Mouse (Mus musculus): ENCODE measurements at regions not wholly inside any gene's neighbourhood (a gene's known extent, or its start where the extent isn't known, plus 50 kb on each side); places are given as distances from the start of the nearest gene placed in this dataset.

DNA sequence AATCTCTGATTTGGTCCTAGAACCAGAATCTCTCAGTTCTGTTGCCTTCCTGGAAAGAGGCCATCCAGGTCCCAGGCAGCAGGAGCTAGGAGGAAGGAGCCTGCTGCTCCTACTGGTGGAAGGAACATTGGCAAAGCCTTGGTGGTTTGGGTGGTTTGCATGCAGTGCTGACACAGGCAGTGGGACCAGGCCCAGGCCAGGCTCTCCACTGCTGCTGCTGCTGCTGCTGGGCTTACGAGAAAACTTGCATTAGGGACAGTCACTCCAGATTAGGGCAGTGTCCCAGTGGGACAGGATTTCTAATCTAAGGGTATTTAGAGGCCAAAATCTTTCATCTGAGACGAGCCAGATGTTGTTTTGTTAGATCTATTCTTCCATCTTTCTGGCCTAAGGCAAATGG, 172.1 kb upstream of the Bmper start:
- 59% methylated on average over 2 of the region's 2 CpGs for WGBS

DNA sequence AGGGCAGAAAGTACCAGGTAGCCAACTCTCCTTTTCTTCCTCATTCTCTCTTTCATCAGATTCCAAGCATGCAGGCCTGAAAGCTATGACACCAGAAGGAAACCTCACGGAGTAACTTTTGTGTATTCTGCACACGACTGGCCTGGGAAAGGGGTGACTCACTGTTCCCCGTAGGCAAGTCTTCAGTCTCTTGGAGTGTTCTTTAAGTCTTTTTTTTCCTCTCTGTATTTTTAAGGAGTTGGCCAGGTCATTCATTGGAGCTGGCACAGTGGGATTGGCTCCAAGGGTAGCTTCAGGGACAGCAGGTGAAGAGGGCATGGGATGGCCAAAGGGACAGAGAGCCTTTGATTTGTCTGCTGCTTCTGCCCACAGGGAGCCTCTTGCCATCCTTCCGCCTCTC, 163.3 kb upstream of the Bmper start:
- WGBS: 83% methylated on average over 4 of the region's 4 CpGs
- no peak for DNase-seq (ENCODE audit: low spot score)

More for the DNA sequence above, 172.1 kb upstream of the Bmper start:
- Histone ChIP-seq H3K4me3 (ENCODE audit: low read depth, low read length) (no peak overlapping the region), H3K27ac (ENCODE audit: low read depth, low read length) (no peak overlapping the region), H3K27me3 (replicated peaks; ENCODE audit: control insufficient read depth, insufficient read depth, low read length) (no peaks in the 10 kb centered on the region), H3K36me3 (ENCODE audit: control insufficient read depth, insufficient read depth, low read length) (no peaks in the 10 kb centered on the region), H3K4me1 (ENCODE audit: control insufficient read depth, insufficient read depth, low read length) (no peaks in the 10 kb centered on the region), H3K4me2 (ENCODE audit: low read length) (no peak overlapping the region), H3K9ac (ENCODE audit: low read length) (no peak overlapping the region), H3K9me3 (replicated peaks; ENCODE audit: control insufficient read depth, low read length) (no peaks in the 10 kb centered on the region)
- no peak for ATAC-seq
- DNase-seq (ENCODE audit: low spot score): no peak

DNA sequence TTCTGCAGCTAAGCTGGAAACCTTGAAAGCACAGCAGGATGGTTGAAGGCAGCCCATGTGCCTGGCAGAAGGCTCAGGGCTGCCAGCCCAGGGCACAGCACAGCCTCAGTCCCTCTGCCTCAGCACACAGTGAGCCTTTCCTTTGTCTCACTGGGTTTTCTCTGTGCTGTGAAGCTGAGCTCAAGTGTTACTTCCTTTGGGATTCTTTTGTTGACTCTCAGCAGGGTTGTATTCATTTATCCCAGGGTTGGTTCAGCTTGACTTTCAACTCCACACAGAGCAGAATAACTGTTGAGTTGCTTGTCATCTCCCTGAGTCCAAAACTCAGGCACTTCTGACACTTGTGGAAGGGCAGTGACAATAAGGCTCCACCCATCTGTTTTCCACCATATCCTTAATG, 162.3 kb upstream of the Bmper start:
- DNase-seq (ENCODE audit: low spot score): no peak
- no peak overlapping the region for H3K4me3 ChIP-seq (ENCODE audit: low read depth, low read length)
- no peak for ATAC-seq
- no peaks in the 10 kb centered on the region for H3K9me3 ChIP-seq (replicated peaks; ENCODE audit: control insufficient read depth, low read length)
- no peaks in the 10 kb centered on the region for H3K36me3 ChIP-seq (ENCODE audit: control insufficient read depth, insufficient read depth, low read length)
- H3K4me2 ChIP-seq (ENCODE audit: low read length): no peak overlapping the region
- no peak overlapping the region for H3K9ac ChIP-seq (ENCODE audit: low read length)
- no peaks in the 10 kb centered on the region for H3K27me3 ChIP-seq (replicated peaks; ENCODE audit: control insufficient read depth, insufficient read depth, low read length)
- H3K27ac ChIP-seq (ENCODE audit: low read depth, low read length): no peak overlapping the region
- peaks cover 29% of the 10 kb centered on the region for H3K4me1 ChIP-seq (ENCODE audit: control insufficient read depth, insufficient read depth, low read length)

More for the DNA sequence above, 163.3 kb upstream of the Bmper start:
- Histone ChIP-seq H3K4me2 (ENCODE audit: low read length) (no peak overlapping the region), H3K27me3 (replicated peaks; ENCODE audit: control insufficient read depth, insufficient read depth, low read length) (no peaks in the 10 kb centered on the region), H3K27ac (ENCODE audit: low read depth, low read length) (no peak overlapping the region), H3K4me1 (ENCODE audit: control insufficient read depth, insufficient read depth, low read length) (peaks cover 28% of the 10 kb centered on the region), H3K4me3 (ENCODE audit: low read depth, low read length) (no peak overlapping the region), H3K9ac (ENCODE audit: low read length) (no peak overlapping the region), H3K36me3 (ENCODE audit: control insufficient read depth, insufficient read depth, low read length) (no peaks in the 10 kb centered on the region), H3K9me3 (replicated peaks; ENCODE audit: control insufficient read depth, low read length) (no peaks in the 10 kb centered on the region)
- ATAC-seq: no peak

DNA sequence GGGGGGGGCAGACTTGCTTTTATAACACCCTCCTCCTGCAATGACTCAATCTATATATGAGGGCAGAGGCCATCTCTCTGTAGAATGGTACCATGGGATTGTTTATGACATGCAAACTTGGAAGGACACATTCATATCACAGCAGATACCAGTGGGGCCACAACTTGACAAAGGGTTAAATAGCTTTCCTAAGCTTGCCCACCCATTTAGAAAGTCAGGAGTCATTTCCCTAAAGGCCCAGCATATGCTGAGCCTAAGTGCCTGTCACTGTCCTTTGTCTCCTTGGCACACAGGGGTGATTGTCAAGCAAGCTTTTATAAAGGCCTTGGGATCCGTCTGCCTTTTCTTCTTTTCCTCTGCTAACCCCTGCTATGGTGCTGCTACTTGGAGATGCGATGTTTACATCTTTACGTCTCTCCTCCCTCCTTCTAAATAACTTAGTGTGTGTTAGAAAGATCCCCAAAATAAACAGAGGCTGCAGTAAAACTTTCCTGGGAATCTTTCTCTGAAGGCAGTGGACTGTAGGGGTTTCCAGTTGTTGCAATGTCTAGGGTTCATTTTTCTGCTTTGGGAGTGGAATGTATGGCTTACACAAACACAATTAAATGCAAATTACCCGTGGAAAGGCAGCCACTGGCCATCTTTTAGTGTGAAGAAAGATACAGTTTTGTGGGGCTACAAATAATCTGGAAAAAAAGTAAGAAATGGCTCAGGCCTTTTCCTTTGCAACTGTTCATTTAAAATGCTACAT, 161.5 kb upstream of the Bmper start:
- ATAC-seq: no peak
- Histone ChIP-seq H3K27ac (ENCODE audit: low read depth, low read length) (peak overlapping the region; percentile 15; the same call in 1 of the 2 replicates), H3K36me3 (ENCODE audit: control insufficient read depth, insufficient read depth, low read length) (no peaks in the 10 kb centered on the region), H3K9ac (ENCODE audit: low read length) (no peak overlapping the region), H3K4me3 (ENCODE audit: low read depth, low read length) (no peak overlapping the region), H3K27me3 (replicated peaks; ENCODE audit: control insufficient read depth, insufficient read depth, low read length) (no peaks in the 10 kb centered on the region), H3K4me1 (ENCODE audit: control insufficient read depth, insufficient read depth, low read length) (peaks cover 30% of the 10 kb centered on the region), H3K9me3 (replicated peaks; ENCODE audit: control insufficient read depth, low read length) (no peaks in the 10 kb centered on the region), H3K4me2 (ENCODE audit: low read length) (no peak overlapping the region)
- DNase-seq (ENCODE audit: low spot score): no peak
- 12% methylated on average over 4 of the region's 4 CpGs for WGBS

DNA sequence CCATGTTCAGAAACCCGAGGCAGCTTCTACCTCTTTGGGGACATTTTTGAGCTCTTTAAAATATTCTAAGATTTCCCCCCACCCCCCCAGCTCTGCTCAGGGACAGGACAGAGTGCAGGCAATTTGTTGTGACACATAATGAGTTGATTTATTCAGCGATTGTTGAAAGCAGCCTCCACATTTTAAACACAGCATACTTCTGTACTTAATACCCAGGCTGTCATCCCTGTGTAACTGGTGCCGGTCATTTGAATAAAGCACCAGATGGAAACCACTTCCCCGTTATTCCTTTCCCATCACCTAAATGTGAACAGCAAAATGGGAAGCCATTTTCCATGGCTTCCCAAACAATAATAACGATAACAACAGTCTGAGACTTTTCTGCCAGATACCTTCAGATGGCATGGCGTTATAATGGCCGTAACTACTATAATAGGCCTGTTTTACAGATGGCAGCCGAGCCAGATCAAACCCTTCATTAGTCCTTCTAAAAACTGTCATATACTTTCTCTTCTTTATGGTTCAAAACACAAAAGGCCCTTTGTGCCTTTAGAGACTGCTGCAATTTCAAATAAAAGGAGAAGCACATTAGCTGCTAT, 160.7 kb upstream of the Bmper start:
- no peak overlapping the region for H3K4me2 ChIP-seq (ENCODE audit: low read length)

DNA sequence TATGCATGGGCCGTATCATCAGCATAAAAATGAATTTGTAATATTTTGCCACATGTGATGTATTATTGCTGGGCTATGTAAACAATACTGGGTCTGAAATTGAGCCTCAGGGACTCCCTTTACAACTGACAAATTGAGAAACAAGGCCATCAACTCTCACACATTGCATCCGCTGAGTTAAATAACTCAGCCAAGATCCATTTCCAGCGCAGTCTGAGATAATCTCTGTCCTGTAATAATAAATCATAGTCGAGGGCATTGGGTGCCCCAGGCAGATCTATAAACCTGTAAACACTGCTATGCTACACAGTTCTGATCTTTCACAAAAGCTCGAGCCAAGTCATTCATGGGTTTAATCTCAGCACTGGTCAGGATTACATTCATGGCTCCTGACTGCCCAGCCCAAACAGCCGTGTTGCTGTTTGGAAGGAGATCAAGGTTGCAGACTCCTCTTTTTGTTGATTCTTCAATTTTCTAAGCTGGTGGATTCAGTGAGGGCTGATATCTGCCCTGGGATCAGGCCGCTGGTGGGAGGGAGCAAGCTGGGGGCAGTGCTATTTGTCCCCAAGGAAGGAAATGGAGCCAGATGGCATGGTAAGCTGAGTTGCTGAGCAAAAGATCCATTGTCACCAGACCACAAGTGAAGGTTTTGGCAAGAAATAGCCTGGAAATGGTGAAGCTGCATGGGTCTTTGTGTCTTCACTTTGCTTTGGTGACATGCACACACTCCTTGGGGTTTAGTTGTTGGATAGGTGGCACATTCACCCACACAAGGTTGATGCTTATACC, 160.0 kb upstream of the Bmper start:
- peak; percentile 44; the same call in 1 of the 2 replicates for ATAC-seq
- H3K4me3 ChIP-seq (ENCODE audit: low read depth, low read length): no peak overlapping the region
- peaks cover 30% of the 10 kb centered on the region for H3K4me1 ChIP-seq (ENCODE audit: control insufficient read depth, insufficient read depth, low read length)
- WGBS: 48% methylated on average over 7 of the region's 7 CpGs
- H3K27me3 ChIP-seq (replicated peaks; ENCODE audit: control insufficient read depth, insufficient read depth, low read length): no peaks in the 10 kb centered on the region
- H3K36me3 ChIP-seq (ENCODE audit: control insufficient read depth, insufficient read depth, low read length): no peaks in the 10 kb centered on the region
- peak overlapping the region; percentile 55 for H3K27ac ChIP-seq (ENCODE audit: low read depth, low read length)
- no peak overlapping the region for H3K9ac ChIP-seq (ENCODE audit: low read length)
- no peak overlapping the region for H3K4me2 ChIP-seq (ENCODE audit: low read length)
- DNase-seq (ENCODE audit: low spot score): no peak
- H3K9me3 ChIP-seq (replicated peaks; ENCODE audit: control insufficient read depth, low read length): no peaks in the 10 kb centered on the region

More for the DNA sequence above, 160.7 kb upstream of the Bmper start:
- Histone ChIP-seq H3K27me3 (replicated peaks; ENCODE audit: control insufficient read depth, insufficient read depth, low read length) (no peaks in the 10 kb centered on the region), H3K4me3 (ENCODE audit: low read depth, low read length) (no peak overlapping the region), H3K36me3 (ENCODE audit: control insufficient read depth, insufficient read depth, low read length) (no peaks in the 10 kb centered on the region), H3K4me1 (ENCODE audit: control insufficient read depth, insufficient read depth, low read length) (peaks cover 30% of the 10 kb centered on the region), H3K9ac (ENCODE audit: low read length) (no peak overlapping the region), H3K27ac (ENCODE audit: low read depth, low read length) (peak overlapping the region; percentile 55), H3K9me3 (replicated peaks; ENCODE audit: control insufficient read depth, low read length) (no peaks in the 10 kb centered on the region)
- WGBS: 17% methylated on average over 8 of the region's 8 CpGs
- peak; percentile 82 for DNase-seq (ENCODE audit: low spot score)
- peak; percentile 87 for ATAC-seq

DNA sequence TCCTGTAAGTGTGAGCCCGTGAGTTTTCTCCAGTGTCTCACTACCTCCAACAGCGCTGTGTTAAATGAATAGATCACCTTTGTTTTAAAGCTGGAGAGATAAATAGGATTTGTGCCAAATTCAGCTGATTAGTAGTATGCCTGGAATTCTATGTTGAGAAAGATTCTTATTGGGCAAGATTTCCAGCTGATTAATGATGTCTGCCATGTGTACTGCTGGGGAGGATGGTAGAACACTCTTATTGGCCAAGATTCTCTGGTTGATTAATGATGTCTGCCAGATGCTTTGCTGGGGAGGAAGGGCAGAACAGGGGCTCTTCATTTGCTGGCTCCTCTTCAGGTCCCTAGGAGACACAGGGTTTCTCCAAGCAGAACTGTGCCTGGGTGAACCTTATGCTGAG, 158.9 kb upstream of the Bmper start:
- 81% methylated on average over 2 of the region's 2 CpGs for WGBS
- no peak overlapping the region for H3K27ac ChIP-seq (ENCODE audit: low read depth, low read length)
- H3K4me2 ChIP-seq (ENCODE audit: low read length): no peak overlapping the region
- no peaks in the 10 kb centered on the region for H3K9me3 ChIP-seq (replicated peaks; ENCODE audit: control insufficient read depth, low read length)
- ATAC-seq (no peak), DNase-seq (ENCODE audit: low spot score) (no peak)
- no peak overlapping the region for H3K9ac ChIP-seq (ENCODE audit: low read length)
- H3K4me1 ChIP-seq (ENCODE audit: control insufficient read depth, insufficient read depth, low read length): peaks cover 30% of the 10 kb centered on the region
- H3K36me3 ChIP-seq (ENCODE audit: control insufficient read depth, insufficient read depth, low read length): no peaks in the 10 kb centered on the region
- H3K4me3 ChIP-seq (ENCODE audit: low read depth, low read length): no peak overlapping the region
- H3K27me3 ChIP-seq (replicated peaks; ENCODE audit: control insufficient read depth, insufficient read depth, low read length): no peaks in the 10 kb centered on the region

DNA sequence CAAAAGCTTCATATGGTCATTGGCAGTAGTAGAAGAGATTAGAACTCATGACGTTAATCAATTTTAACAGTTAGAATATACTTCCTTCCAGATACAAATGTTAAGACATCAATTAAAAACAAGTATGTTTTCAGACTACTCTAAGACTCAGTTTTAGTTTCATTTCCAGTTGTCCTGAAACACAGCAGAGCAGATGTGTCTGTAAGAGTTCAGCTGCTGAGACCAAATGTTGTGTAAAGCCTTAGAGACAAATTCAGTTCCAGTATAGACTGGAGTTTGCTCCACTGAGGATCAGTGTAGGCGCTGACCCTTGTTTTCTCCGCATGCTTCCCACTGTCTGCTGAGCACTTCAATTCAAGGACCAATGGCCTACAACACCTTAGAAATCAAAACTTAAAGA, 158.1 kb upstream of the Bmper start:
- H3K27ac ChIP-seq (ENCODE audit: low read depth, low read length): no peak overlapping the region
- H3K4me1 ChIP-seq (ENCODE audit: control insufficient read depth, insufficient read depth, low read length): peaks cover 30% of the 10 kb centered on the region
- H3K9me3 ChIP-seq (replicated peaks; ENCODE audit: control insufficient read depth, low read length): no peaks in the 10 kb centered on the region
- H3K36me3 ChIP-seq (ENCODE audit: control insufficient read depth, insufficient read depth, low read length): no peaks in the 10 kb centered on the region
- no peak overlapping the region for H3K4me3 ChIP-seq (ENCODE audit: low read depth, low read length)
- H3K9ac ChIP-seq (ENCODE audit: low read length): no peak overlapping the region
- WGBS: 96% methylated on average over 3 of the region's 3 CpGs
- no peaks in the 10 kb centered on the region for H3K27me3 ChIP-seq (replicated peaks; ENCODE audit: control insufficient read depth, insufficient read depth, low read length)
- H3K4me2 ChIP-seq (ENCODE audit: low read length): no peak overlapping the region
- DNase-seq (ENCODE audit: low spot score) (no peak), ATAC-seq (no peak)
